Mouse (Mus musculus): ENCODE results near the gene Rxra.

GRCm38 (mm10) chr2:27791571-27791970, 115.3 kb downstream of the Rxra start:
- no peak for TF ChIP-seq CTCF (IDR thresholded peaks at IDR 0.05; ENCODE audit: control insufficient read depth, insufficient read depth, insufficient read length)
- TF ChIP-seq MAX (IDR thresholded peaks at IDR 0.05) = no peak
- no peak for TF ChIP-seq MYOG (IDR thresholded peaks at IDR 0.05; ENCODE audit: control insufficient read depth, extremely low read depth, insufficient read length)
- TF ChIP-seq CEBPB (IDR thresholded peaks at IDR 0.05; ENCODE audit: low read depth) = no peak

Measured in C2C12 (cell line).